Mouse (Mus musculus) megakaryocyte, embryonic 14.5 days (primary cell): ENCODE results near the gene Gm12695. TPM values are rescaled to one million over a fixed set of nuclear protein-coding genes. Genes with fewer than 3 reads are reported as not detected.

Experiments used
- H3K27me3 ChIP-seq: replicated peaks from 2 replicates; pipeline ENCODE3; 2012; ENCODE audit warnings: inconsistent platforms
- H3K36me3 ChIP-seq: replicated peaks from 2 replicates; pipeline ENCODE3; 2012; ENCODE audit warnings: low read length, inconsistent platforms, mixed read lengths
- H3K4me1 ChIP-seq: 2 replicates; pipeline ENCODE4 v1.6.1; 2012; ENCODE audit warnings: inconsistent platforms
- H3K4me3 ChIP-seq: replicated peaks from 2 replicates; pipeline ENCODE3; 2012; ENCODE audit warnings: moderate library complexity, mild to moderate bottlenecking, inconsistent platforms
- H3K9me3 ChIP-seq: 2 replicates; pipeline ENCODE4 v1.6.1; 2012; ENCODE audit warnings: inconsistent platforms
- FLI1 ChIP-seq: IDR thresholded peaks from 2 replicates; pipeline ENCODE4 v1.6.1; 2012; ENCODE audit warnings: low read length, inconsistent platforms, mixed read lengths
- GATA1 ChIP-seq: IDR thresholded peaks from 3 replicates; pipeline ENCODE4 v1.6.1; 2012; ENCODE audit warnings: mixed read lengths, low read length, inconsistent platforms, borderline replicate concordance
- polyA plus RNA-seq: library from polyadenylated mRNA; stranded (reverse); fragments of >175 nt; gene quantifications from 2 replicates; pipeline ENCODE4 v1.2.3, GENCODE M21; 2012; ENCODE audit warnings: low replicate concordance; ENCODE audit not compliant: insufficient read depth

Gene Gm12695
- polyA plus RNA-seq, 1 experiment = not detected

GRCm38 (mm10) chr4:96705281-96705951, 79.6 kb downstream of the Gm12695 start:
- H3K4me1 ChIP-seq = no peaks in the 10 kb centered on the region
- TF ChIP-seq FLI1 (no peak), GATA1 (no peak)
- no peaks in the 10 kb centered on the region for H3K36me3 ChIP-seq
- H3K4me3 ChIP-seq = no peak overlapping the region
- no peaks in the 10 kb centered on the region for H3K27me3 ChIP-seq
- H3K9me3 ChIP-seq = no peaks in the 10 kb centered on the region

GRCm38 (mm10) chr4:96698218-96698561, 86.8 kb downstream of the Gm12695 start:
- H3K4me3 ChIP-seq = no peak overlapping the region
- H3K36me3 ChIP-seq = no peaks in the 10 kb centered on the region
- H3K9me3 ChIP-seq = peaks cover 10% of the 10 kb centered on the region; the same call in 1 of the 2 replicates
- TF ChIP-seq FLI1 (no peak), GATA1 (no peak)
- H3K4me1 ChIP-seq = no peaks in the 10 kb centered on the region
- H3K27me3 ChIP-seq = no peaks in the 10 kb centered on the region

GRCm38 (mm10) chr4:96697511-96698217, 87.3 kb downstream of the Gm12695 start:
- Histone ChIP-seq H3K9me3 (peaks cover 10% of the 10 kb centered on the region; the same call in 1 of the 2 replicates), H3K4me1 (no peaks in the 10 kb centered on the region), H3K4me3 (no peak overlapping the region), H3K27me3 (no peaks in the 10 kb centered on the region), H3K36me3 (no peaks in the 10 kb centered on the region)
- TF ChIP-seq GATA1 (no peak), FLI1 (no peak)

- no peaks in the 10 kb centered on the region for H3K27me3 ChIP-seq
- no peaks in the 10 kb centered on the region for H3K36me3 ChIP-seq
- TF ChIP-seq FLI1 = no peak
- TF ChIP-seq GATA1 = no peak
- H3K9me3 ChIP-seq = peaks cover 10% of the 10 kb centered on the region; the same call in 1 of the 2 replicates
- H3K4me3 ChIP-seq = no peak overlapping the region
- H3K4me1 ChIP-seq = no peaks in the 10 kb centered on the region
These were observed 88.2 kb downstream of the Gm12695 start for GRCm38 (mm10) chr4:96696614-96697360.

- no peak overlapping the region for H3K4me3 ChIP-seq
- no peaks in the 10 kb centered on the region for H3K27me3 ChIP-seq
- H3K36me3 ChIP-seq = no peaks in the 10 kb centered on the region
- no peaks in the 10 kb centered on the region for H3K4me1 ChIP-seq
- TF ChIP-seq FLI1 (no peak), GATA1 (no peak)
- no peaks in the 10 kb centered on the region for H3K9me3 ChIP-seq
These were observed 97.6 kb downstream of the Gm12695 start for GRCm38 (mm10) chr4:96687358-96687803.

GRCm38 (mm10) chr4:96683474-96683873, 101.5 kb downstream of the Gm12695 start:
- Histone ChIP-seq H3K4me1 (no peaks in the 10 kb centered on the region), H3K9me3 (no peaks in the 10 kb centered on the region), H3K27me3 (no peaks in the 10 kb centered on the region), H3K36me3 (no peaks in the 10 kb centered on the region), H3K4me3 (no peak overlapping the region)
- no peak for TF ChIP-seq FLI1
- TF ChIP-seq GATA1 = no peak

GRCm38 (mm10) chr4:96680966-96681365, 104.0 kb downstream of the Gm12695 start:
- H3K27me3 ChIP-seq = no peaks in the 10 kb centered on the region
- TF ChIP-seq GATA1 = no peak
- TF ChIP-seq FLI1 = no peak
- no peak overlapping the region for H3K4me3 ChIP-seq
- no peaks in the 10 kb centered on the region for H3K4me1 ChIP-seq
- no peaks in the 10 kb centered on the region for H3K36me3 ChIP-seq
- H3K9me3 ChIP-seq = no peaks in the 10 kb centered on the region

GRCm38 (mm10) chr4:96680233-96680632, 104.8 kb downstream of the Gm12695 start:
- Histone ChIP-seq H3K4me3 (no peak overlapping the region), H3K9me3 (no peaks in the 10 kb centered on the region), H3K27me3 (no peaks in the 10 kb centered on the region), H3K4me1 (no peaks in the 10 kb centered on the region), H3K36me3 (no peaks in the 10 kb centered on the region)
- TF ChIP-seq GATA1 (no peak), FLI1 (no peak)

Other genes starting within 250 kb of the Gm12695 start
- not detected in 2 replicates for gene Cyp2j6, start 231.5 kb downstream of the Gm12695 start, polyA plus RNA-seq
- gene Cyp2j9, start 193.6 kb downstream of the Gm12695 start, polyA plus RNA-seq = not detected in 2 replicates
- gene Cyp2j5, start 121.0 kb downstream of the Gm12695 start, polyA plus RNA-seq = not detected in 2 replicates